ENCODE assay signal across 9 mouse cellular contexts in the genomic region with DNA sequence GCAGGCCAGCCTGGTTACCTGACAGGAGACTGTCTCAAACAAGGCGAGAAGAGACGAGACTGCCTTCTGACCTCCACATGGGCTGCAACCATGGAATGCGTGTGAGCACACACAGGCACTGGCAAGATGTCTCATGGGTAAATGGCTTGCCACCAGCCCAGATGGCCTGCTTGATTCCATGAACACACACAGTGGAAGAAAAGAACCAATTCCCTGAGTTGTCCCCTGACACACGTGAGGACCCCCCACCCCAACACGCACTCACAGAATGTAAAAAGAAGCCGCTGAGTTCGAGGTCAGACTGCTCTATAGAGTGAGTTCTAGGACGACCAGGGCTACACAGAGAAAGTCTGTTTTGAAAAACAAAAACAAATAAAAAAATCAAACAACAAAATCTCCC. TPM values are rescaled to one million over a fixed set of nuclear protein-coding genes. Genes with fewer than 3 reads are reported as not detected.
DNase-seq lines count a peak whose midpoint lies in the region; ATAC-seq and TF ChIP-seq lines count a peak whose summit lies in the region.
"Had no signal": no experiment of that assay in that cellular context is flagged by ENCODE, and none has a peak within 500 bp of the region (broad histone marks: within the 10 kb centered on the region; RNA-seq: fewer than 3 reads in every experiment).

A gene (minus strand): TSS at position 101 of the 400 bp plus-strand sequence.

- ATAC-seq in heart, embryonic 15.5 days (replicated peaks; ENCODE audit: insufficient number of reproducible peaks, insufficient read depth, low FRiP score, low read depth): no peak
- no peak for ATAC-seq in hindbrain, embryonic 15.5 days (ENCODE audit: low FRiP score, low read depth)
- no peak for ATAC-seq in liver, postnatal 0 days
- ATAC-seq in activated CD4-positive, CD25-positive, alpha-beta regulatory T cell, adult 4 months: no peak
- ATAC-seq: CD4-positive, CD25-positive, alpha-beta regulatory T cell, adult 4 months had no signal

- peaks cover 23% of the 10 kb centered on the region for H3K4me1 ChIP-seq in heart, embryonic 15.5 days (replicated peaks)
- no peaks in the 10 kb centered on the region for H3K4me1 ChIP-seq in cortical plate, adult 2 months (ENCODE audit: control insufficient read depth, insufficient read depth, low read length)
- peaks cover 21% of the 10 kb centered on the region for H3K4me1 ChIP-seq in hindbrain, embryonic 15.5 days (replicated peaks)
- peaks cover 18% of the 10 kb centered on the region; the same call in 1 of the 2 replicates for H3K4me1 ChIP-seq in liver, postnatal 0 days (ENCODE audit: insufficient read depth)
- H3K4me1 ChIP-seq in cerebellum, adult 2 months (ENCODE audit: control insufficient read depth, insufficient read depth, low read length): no peaks in the 10 kb centered on the region

- H3K27ac ChIP-seq in heart, embryonic 15.5 days: no peak within 1 kb of the TSS
- no peak within 1 kb of the TSS for H3K27ac ChIP-seq in cortical plate, adult 2 months (ENCODE audit: insufficient read depth, low read length)
- no peak within 1 kb of the TSS for H3K27ac ChIP-seq in hindbrain, embryonic 15.5 days (replicated peaks)
- no peak within 1 kb of the TSS for H3K27ac ChIP-seq in liver, postnatal 0 days (ENCODE audit: low read depth)
- no peak within 1 kb of the TSS for H3K27ac ChIP-seq in cerebellum, adult 2 months (ENCODE audit: insufficient read depth, low read length)

- H3K36me3 ChIP-seq in heart, embryonic 15.5 days: no peaks in the 10 kb centered on the region
- H3K36me3 ChIP-seq in hindbrain, embryonic 15.5 days: no peaks in the 10 kb centered on the region
- no peaks in the 10 kb centered on the region for H3K36me3 ChIP-seq in liver, postnatal 0 days (replicated peaks; ENCODE audit: insufficient read depth, low read length)

- peak within 1 kb of the TSS; percentile 36 for H3K4me3 ChIP-seq in heart, embryonic 15.5 days
- H3K4me3 ChIP-seq in cortical plate, adult 2 months (ENCODE audit: insufficient read depth, low read length): no peak within 1 kb of the TSS; the same call in 1 of the 2 replicates
- peak within 1 kb of the TSS; percentile 38 for H3K4me3 ChIP-seq in hindbrain, embryonic 15.5 days
- H3K4me3 ChIP-seq in liver, postnatal 0 days (ENCODE audit: low read depth, low read length): peak within 1 kb of the TSS; percentile 17; the same call in 1 of the 2 replicates
- H3K4me3 ChIP-seq in cerebellum, adult 2 months (replicated peaks; ENCODE audit: insufficient read depth, low read depth, low read length): no peak within 1 kb of the TSS

- TF ChIP-seq CTCF in cortical plate, adult 2 months (IDR thresholded peaks at IDR 0.05; ENCODE audit: extremely low read depth, insufficient read depth, low read length): no peak
- no peak for TF ChIP-seq CTCF in liver, postnatal 0 days (IDR thresholded peaks at IDR 0.05; ENCODE audit: low read depth)
- TF ChIP-seq CTCF in cerebellum, adult 2 months (IDR thresholded peaks at IDR 0.05; ENCODE audit: borderline replicate concordance, insufficient read depth, low read depth, low read length): no peak

- no peaks in the 10 kb centered on the region for H3K9me3 ChIP-seq in heart, embryonic 15.5 days (replicated peaks)
- no peaks in the 10 kb centered on the region for H3K9me3 ChIP-seq in hindbrain, embryonic 15.5 days
- no peaks in the 10 kb centered on the region for H3K9me3 ChIP-seq in liver, postnatal 0 days (ENCODE audit: low read length)

- 81% methylated on average over 8 of the region's 8 CpGs for WGBS in heart, embryonic 15.5 days
- WGBS in hindbrain, embryonic 15.5 days: 84% methylated on average over 8 of the region's 8 CpGs
- WGBS in liver, postnatal 0 days (ENCODE audit: insufficient replicate concordance): 82% methylated on average over 8 of the region's 8 CpGs
- 73% methylated on average over 8 of the region's 8 CpGs for WGBS in cerebellum, adult 2 months

- H3K4me2 ChIP-seq in heart, embryonic 15.5 days: peak within 1 kb of the TSS; percentile 62
- H3K4me2 ChIP-seq in hindbrain, embryonic 15.5 days: peak within 1 kb of the TSS; percentile 60
- H3K4me2 ChIP-seq in liver, postnatal 0 days (ENCODE audit: low read depth, low read length): 0 out of 2 replicates have a peak within 1 kb of the TSS, but pooled peaks have one; percentile 35

- no peak for TF ChIP-seq POLR2A in cortical plate, adult 2 months (IDR thresholded peaks at IDR 0.05; ENCODE audit: extremely low read depth, insufficient read depth, low read length)
- TF ChIP-seq POLR2A in cerebellum, adult 2 months (IDR thresholded peaks at IDR 0.05; ENCODE audit: borderline replicate concordance, insufficient read depth, low read length): no peak

- no peak within 1 kb of the TSS for H3K9ac ChIP-seq in heart, embryonic 15.5 days
- H3K9ac ChIP-seq in hindbrain, embryonic 15.5 days: no peak within 1 kb of the TSS
- no peak within 1 kb of the TSS for H3K9ac ChIP-seq in liver, postnatal 0 days (replicated peaks)

- no peak for TF ChIP-seq EP300 in liver, postnatal 0 days (IDR thresholded peaks at IDR 0.05; ENCODE audit: low read depth)

- peaks cover 68% of the 10 kb centered on the region for H3K27me3 ChIP-seq in heart, embryonic 15.5 days
- peaks cover 52% of the 10 kb centered on the region for H3K27me3 ChIP-seq in hindbrain, embryonic 15.5 days
- peaks cover 50% of the 10 kb centered on the region for H3K27me3 ChIP-seq in liver, postnatal 0 days (ENCODE audit: insufficient read depth, low read length)
- peaks cover 9% of the 10 kb centered on the region; the same call in 1 of the 2 replicates for H3K27me3 ChIP-seq in cerebellum, adult 2 months (ENCODE audit: control insufficient read depth, insufficient read depth, low read length)

- no peak for DNase-seq in heart, adult 8-10 months (ENCODE audit: low spot score)
- DNase-seq in liver, postnatal 0 days: no peak
- no peak for DNase-seq in embryo, embryonic 11 days
- no peak for DNase-seq in cerebellum, adult 2 months

RNA-seq across cellular contexts. Expression of the gene that starts here (rescaled TPM):
- polyA plus RNA-seq in heart, embryonic 15.5 days (2015; fragmentation: Nextera tagmentation; extraction: Ambion mirVana): 0.16 and 0.36 TPM in 2 replicates
- total RNA-seq in heart, adult 8-10 months (2022): not detected
- 10.7 and 13.0 TPM in 2 replicates for polyA plus RNA-seq in cortical plate, adult 2 months (2012; rRNA removed)
- 4.4 and 5.0 TPM in 2 replicates for polyA plus RNA-seq in hindbrain, embryonic 15.5 days (2015; fragmentation: Nextera tagmentation; extraction: Ambion mirVana)
- polyA plus RNA-seq in liver, postnatal 0 days (2015; fragmentation: Nextera tagmentation; extraction: Ambion mirVana): 0.07 and 0.11 TPM in 2 replicates
- 3.7 and 6.0 TPM in 2 replicates for polyA plus RNA-seq in cerebellum, adult 2 months (2012; rRNA removed)
- under 1 TPM in 1 of 2 experiments, not detected in 1; 0.22 TPM for polyA plus RNA-seq in activated CD4-positive, CD25-positive, alpha-beta regulatory T cell, adult 4 months (2017; shearing (Covaris generic))
- polyA plus RNA-seq: CD4-positive, CD25-positive, alpha-beta regulatory T cell, adult 4 months had no signal

Comparison
In these comparisons a context has a peak if more than half of its experiments do, and no peak if none do; other contexts are left out.
1. H3K4me3 ChIP-seq: peak in heart, embryonic 15.5 days (single experiment), hindbrain, embryonic 15.5 days (single experiment) and liver, postnatal 0 days (single experiment); none in cortical plate, adult 2 months (single experiment) and cerebellum, adult 2 months (single experiment).
2. Peak in every context shown above with its lines, with median percentiles within 50 percentile points of each other: H3K4me2 ChIP-seq.